Comparison of ENCODE assay signal across 14 mouse cellular contexts in the genomic region with DNA sequence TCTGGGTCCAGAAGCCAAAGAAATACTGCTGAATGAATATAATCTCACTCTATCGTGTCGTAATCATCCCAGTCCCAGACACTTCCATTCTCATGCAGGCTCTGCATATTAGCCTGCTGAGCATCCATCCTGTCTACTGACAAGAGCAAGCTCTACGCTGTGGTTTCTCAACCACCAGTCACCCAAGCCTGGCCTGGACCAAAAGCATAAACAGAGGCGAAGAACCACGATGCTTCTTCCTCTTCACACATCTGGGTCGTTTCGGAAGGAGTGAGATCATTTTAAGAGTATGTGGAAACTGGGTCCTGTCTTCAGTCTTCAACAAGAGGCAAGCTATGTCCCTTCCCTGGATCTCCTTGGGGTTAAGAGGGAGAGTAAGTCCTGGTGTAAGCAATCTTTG.
"Had no signal": no experiment of that assay in that cellular context is flagged by ENCODE, and none has a peak within 500 bp of the region (broad histone marks: within the 10 kb centered on the region; RNA-seq: fewer than 3 reads in every experiment).

No protein-coding gene starts in this region.

- H3K9ac ChIP-seq: limb, embryonic 15.5 days; liver, embryonic 12.5 days; lung, embryonic 15.5 days; midbrain, embryonic 13.5 days had no signal

- ATAC-seq: intestine, postnatal 0 days; liver, embryonic 12.5 days; midbrain, embryonic 13.5 days had no signal

- H3K4me2 ChIP-seq: limb, embryonic 15.5 days; liver, embryonic 12.5 days; lung, embryonic 15.5 days; midbrain, embryonic 13.5 days had no signal

- H3K9me3 ChIP-seq: limb, embryonic 15.5 days; liver, embryonic 12.5 days; lung, embryonic 15.5 days; midbrain, embryonic 13.5 days had no signal

- H3K36me3 ChIP-seq: limb, embryonic 15.5 days; liver, embryonic 12.5 days; lung, embryonic 15.5 days; midbrain, embryonic 13.5 days had no signal

- H3K27ac ChIP-seq: left cerebral cortex, adult 2 months; limb, embryonic 15.5 days; liver, embryonic 12.5 days; lung, embryonic 15.5 days; macrophage; midbrain, embryonic 13.5 days; stomach, postnatal 0 days had no signal

- DNase-seq: kidney, postnatal 10 days; kidney, postnatal 4 days; lung, postnatal 14 days; right cerebral cortex, adult 18-20 months; right cerebral cortex, postnatal 25 days; thymus, postnatal 4 days had no signal

- H3K4me1 ChIP-seq: liver, embryonic 12.5 days; lung, embryonic 15.5 days; midbrain, embryonic 13.5 days had no signal

- H3K27me3 ChIP-seq: limb, embryonic 15.5 days; liver, embryonic 12.5 days; lung, embryonic 15.5 days; midbrain, embryonic 13.5 days had no signal

- H3K4me3 ChIP-seq: left cerebral cortex, adult 2 months; limb, embryonic 15.5 days; liver, embryonic 12.5 days; lung, embryonic 15.5 days; midbrain, embryonic 13.5 days had no signal
